Mouse (Mus musculus) lung, postnatal 0 days (tissue): ENCODE results near the gene St8sia4.
"Not testable (repeated sequence)": the region's sequence is repeated elsewhere in the genome, so short reads cannot be mapped to it uniquely, and the experiment has no call there.

Experiments used
- CTCF ChIP-seq: IDR thresholded peaks from 2 replicates; pipeline ENCODE4 v1.5.1; 2016; ENCODE audit warnings: antibody characterized with exemption, mild to moderate bottlenecking
- EP300 ChIP-seq: IDR thresholded peaks from 2 replicates; pipeline ENCODE4 v1.6.1; 2016; ENCODE audit warnings: antibody characterized with exemption, mild to moderate bottlenecking, control low read depth

GRCm38 (mm10) chr1:95554556-95554955, 112.8 kb downstream of the St8sia4 start:
- TF ChIP-seq CTCF, EP300: not testable (repeated sequence)
